Mouse (Mus musculus) heart, adult 18-20 months (tissue): ENCODE measurements at regions not wholly inside any gene's neighbourhood (a gene's known extent, or its start where the extent isn't known, plus 50 kb on each side); places are given as distances from the start of the nearest gene placed in this dataset.

ENCODE experiments used
- DNase-seq, 2 experiments: peaks; one replicate each; pipeline ENCODE4 v3.0.0; 2021 to 2022; ENCODE audit warnings: mixed read lengths in 1 of 2

GRCm38 (mm10) chr3:48207950-48208349, 1549.2 kb downstream of the Pcdh18 start:
- DNase-seq = no peak

- DNase-seq = no peak
Observed at GRCm38 (mm10) chr3:48194300-48194699, 1562.8 kb downstream of the Pcdh18 start.

- no peak for DNase-seq
Observed at GRCm38 (mm10) chr3:48144885-48145284, 1612.2 kb downstream of the Pcdh18 start.

- no peak for DNase-seq
Observed at GRCm38 (mm10) chr3:48134938-48135337, 1622.2 kb downstream of the Pcdh18 start.

GRCm38 (mm10) chr3:48124263-48124662, 1632.9 kb downstream of the Pcdh18 start:
- DNase-seq = no peak

GRCm38 (mm10) chr3:48100847-48101246, 1652.8 kb upstream of the Pabpc4l start:
- no peak for DNase-seq

- peak; percentile 3 to 24 for DNase-seq
Observed at GRCm38 (mm10) chr3:48080616-48081015, 1632.6 kb upstream of the Pabpc4l start.

- no peak for DNase-seq
Observed at GRCm38 (mm10) chr3:48075306-48075705, 1627.3 kb upstream of the Pabpc4l start.

GRCm38 (mm10) chr3:48068628-48069027, 1620.6 kb upstream of the Pabpc4l start:
- DNase-seq = no peak
